Mouse (Mus musculus) inflammation-experienced regulatory T-cells (primary cell): ENCODE results near the gene Klk11. TPM values are rescaled to one million over a fixed set of nuclear protein-coding genes. Genes with fewer than 3 reads are reported as not detected.

Experiments used
- polyA plus RNA-seq, 2 experiments: library from polyadenylated mRNA; unstranded; fragments of 100-300 nt; shearing (Covaris generic); gene quantifications; one replicate each; pipeline ENCODE4 v1.2.1; 2017

Gene Klk11
- polyA plus RNA-seq, result under 1 TPM; 0.28 to 0.97 TPM

GRCm38 (mm10) chr7:43774364-43774763, at the start of gene Klk11:
Gene Klk11 (plus strand): TSS chr7:43774604.

DNA sequence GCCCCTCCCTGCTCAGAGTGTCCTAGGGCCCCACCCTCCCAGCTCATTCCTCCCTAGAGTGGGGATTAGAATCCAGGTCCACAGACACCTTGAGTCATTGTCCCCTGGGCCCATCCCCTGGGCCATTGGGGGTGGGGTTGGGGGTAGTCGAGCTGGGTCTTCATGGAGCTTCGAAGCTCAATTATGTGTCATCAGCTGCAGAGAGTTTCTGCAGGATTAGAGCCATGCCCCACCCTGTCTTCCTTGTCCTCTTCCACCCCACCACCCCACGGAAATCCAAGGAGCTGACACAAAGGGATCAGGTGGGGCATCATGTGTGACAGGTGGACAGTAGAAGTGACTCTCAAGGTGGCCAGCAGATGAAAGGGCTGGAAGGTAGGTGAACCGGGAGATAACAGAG, 5.8 kb upstream of the Klk11 start, which contains the start of gene Klk12:
TSS of gene Klk12 (plus strand) at position 301 of the 400 bp plus-strand sequence.

GRCm38 (mm10) chr7:43780746-43781145, 6.3 kb downstream of the Klk11 start, which contains the start of gene Klk10:
Gene Klk10 (plus strand): TSS chr7:43781035.

GRCm38 (mm10) chr7:43791591-43791990, 17.2 kb downstream of the Klk11 start, which contains the start of gene Klk9:
Gene Klk9 (plus strand): TSS chr7:43791891.

GRCm38 (mm10) chr7:43797333-43797769, 22.9 kb downstream of the Klk11 start, which contains the start of gene Klk8:
Gene Klk8 (plus strand): TSS chr7:43797577.

DNA sequence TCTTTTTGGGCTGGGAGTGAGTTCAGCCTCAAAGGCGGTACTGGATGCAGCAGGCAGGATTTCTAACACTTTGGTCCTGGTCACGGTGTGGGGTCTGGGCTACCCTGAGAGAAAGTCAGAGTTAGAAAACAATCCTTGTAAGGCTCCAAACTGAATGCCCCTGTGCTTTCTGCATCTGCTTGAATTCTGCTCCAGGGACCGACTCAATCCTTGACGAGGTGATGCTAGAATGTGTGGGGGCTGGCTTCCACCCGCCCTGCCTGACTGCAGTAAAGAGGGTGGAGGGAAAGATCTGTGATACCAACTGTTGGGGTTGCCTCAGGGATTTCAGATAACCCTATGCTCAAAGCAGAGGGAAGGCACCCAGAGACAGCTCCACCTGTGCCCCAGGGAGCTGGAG, 36.6 kb downstream of the Klk11 start, which contains the start of gene Klk7:
TSS of gene Klk7 (plus strand) at position 301 of the 400 bp plus-strand sequence.

GRCm38 (mm10) chr7:43824199-43824598, 49.8 kb downstream of the Klk11 start, which contains the start of gene Klk6:
Gene Klk6 (plus strand): TSS chr7:43824499.

Other genes with a start within 250 kb of the Klk11 start
- under 1 TPM in 1 of 2 experiments, not detected in 1; 0.10 TPM for gene Cd33, start 230.2 kb upstream of the Klk11 start, polyA plus RNA-seq
- 1 to 10 TPM; 4.8 to 7.8 TPM for gene Zfp658, start 212.3 kb upstream of the Klk11 start, polyA plus RNA-seq
- gene Zfp719, start 195.0 kb upstream of the Klk11 start, polyA plus RNA-seq, result 10 to 100 TPM in 1 of 2 experiments, 1 to 10 TPM in 1; 7.4 to 11.1 TPM
- gene Zfp819, start 167.4 kb upstream of the Klk11 start, polyA plus RNA-seq, result not detected
- under 1 TPM in 1 of 2 experiments, not detected in 1; 0.18 TPM for gene Ceacam18, start 139.9 kb upstream of the Klk11 start, polyA plus RNA-seq
- gene Siglece, start 114.4 kb upstream of the Klk11 start, polyA plus RNA-seq, result under 1 TPM in 1 of 2 experiments, not detected in 1; 0.20 TPM
- gene Ctu1, start 102.6 kb upstream of the Klk11 start, polyA plus RNA-seq, result 10 to 100 TPM in 1 of 2 experiments, 1 to 10 TPM in 1; 8.3 to 10.0 TPM
- under 1 TPM in 1 of 2 experiments, not detected in 1; 0.22 TPM for gene Klk14, start 84.2 kb upstream of the Klk11 start, polyA plus RNA-seq
- under 1 TPM in 1 of 2 experiments, not detected in 1; 0.26 TPM for gene Klk13, start 62.0 kb upstream of the Klk11 start, polyA plus RNA-seq
- under 1 TPM in 1 of 2 experiments, not detected in 1; 0.19 TPM for gene Klk12, start 5.7 kb upstream of the Klk11 start, polyA plus RNA-seq
- gene Klk10, start 6.4 kb downstream of the Klk11 start, polyA plus RNA-seq, result under 1 TPM; 0.11 to 0.21 TPM
- 1 to 10 TPM in 1 of 2 experiments, under 1 TPM in 1; 0.92 to 1.5 TPM for gene Klk9, start 17.3 kb downstream of the Klk11 start, polyA plus RNA-seq
- gene Klk8, start 23.0 kb downstream of the Klk11 start, polyA plus RNA-seq, result 100 to 1,000 TPM; 112 to 189 TPM
- under 1 TPM; 0.11 to 0.64 TPM for gene Klk7, start 36.7 kb downstream of the Klk11 start, polyA plus RNA-seq
- under 1 TPM; 0.18 to 0.43 TPM for gene Klk6, start 49.9 kb downstream of the Klk11 start, polyA plus RNA-seq
- gene Klk5, start 67.4 kb downstream of the Klk11 start, polyA plus RNA-seq, result under 1 TPM in 1 of 2 experiments, not detected in 1; 0.31 TPM
- gene Klk4, start 106.6 kb downstream of the Klk11 start, polyA plus RNA-seq, result not detected
- under 1 TPM in 1 of 2 experiments, not detected in 1; 0.69 TPM for gene Klk15, start 159.1 kb downstream of the Klk11 start, polyA plus RNA-seq
- gene Klk1b8, start 176.1 kb downstream of the Klk11 start, polyA plus RNA-seq, result 1 to 10 TPM in 1 of 2 experiments, not detected in 1; 1.9 TPM
- gene Klk1b1, start 192.1 kb downstream of the Klk11 start, polyA plus RNA-seq, result not detected
- not detected for gene Klk1b9, start 201.5 kb downstream of the Klk11 start, polyA plus RNA-seq
- not detected for gene Klk1b11, start 221.3 kb downstream of the Klk11 start, polyA plus RNA-seq
- under 1 TPM in 1 of 2 experiments, not detected in 1; 0.22 TPM for gene Klk1b26, start 237.6 kb downstream of the Klk11 start, polyA plus RNA-seq